Mouse (Mus musculus) hindbrain, embryonic 14.5 days (tissue): Measurements from ENCODE around the gene Cxcr6. TPM values are rescaled to one million over a fixed set of nuclear protein-coding genes. Genes with fewer than 3 reads are reported as not detected.

Experiments
- ATAC-seq: fragments of 200-750 bp; cut with Nextera tagmentation; 2 replicates; pipeline ENCODE4 v1.8.0; 2017; ENCODE audit warnings: moderate number of reproducible peaks, mild to moderate bottlenecking, moderate TSS enrichment, moderate library complexity; ENCODE audit not compliant: low FRiP score
- DNase-seq: peaks from one replicate; pipeline ENCODE4 v3.0.0-alpha.2; 2015; ENCODE audit warnings: low spot score
- H3K27ac ChIP-seq: fragments of 300-500 bp; sonication (generic); 2 replicates; pipeline ENCODE4 v1.5.1; 2014; ENCODE audit warnings: mild to moderate bottlenecking, moderate library complexity
- H3K27me3 ChIP-seq: fragments of 300-500 bp; sonication (generic); 2 replicates; pipeline ENCODE4 v1.6.1; 2014; ENCODE audit warnings: mild to moderate bottlenecking, low read length, mixed read lengths; ENCODE audit not compliant: control insufficient read depth, insufficient read depth
- H3K36me3 ChIP-seq: fragments of 300-500 bp; sonication (generic); replicated peaks from 2 replicates; pipeline ENCODE4 v1.6.1; 2014; ENCODE audit not compliant: control insufficient read depth, insufficient read depth
- H3K4me1 ChIP-seq: fragments of 300-500 bp; sonication (generic); replicated peaks from 2 replicates; pipeline ENCODE4 v1.6.1; 2014; ENCODE audit warnings: antibody characterized with exemption, low read length, mixed read lengths; ENCODE audit not compliant: control insufficient read depth, insufficient read depth
- H3K4me2 ChIP-seq: fragments of 300-500 bp; sonication (generic); replicated peaks from 2 replicates; pipeline ENCODE4 v1.6.1; 2014; ENCODE audit warnings: mild to moderate bottlenecking, moderate library complexity
- H3K4me3 ChIP-seq: fragments of 300-500 bp; sonication (generic); replicated peaks from 2 replicates; pipeline ENCODE4 v1.5.1; 2014; ENCODE audit warnings: mild to moderate bottlenecking, low read length
- H3K9ac ChIP-seq: fragments of 300-500 bp; sonication (generic); 2 replicates; pipeline ENCODE4 v1.6.1; 2014
- H3K9me3 ChIP-seq: fragments of 300-500 bp; sonication (generic); 2 replicates; pipeline ENCODE4 v1.6.1; 2016; ENCODE audit warnings: low read length; ENCODE audit not compliant: control insufficient read depth
- WGBS: fragments of 180-500 bp; shearing (Covaris S2); extraction: QIAGEN DNeasy Blood & Tissue Kit; methylation state at CpG from one replicate; pipeline ENCODE4 v1.1.7; 2014; 5-methylcytosine and 5-hydroxymethylcytosine counted together
- polyA plus RNA-seq: library from polyadenylated mRNA; unstranded; fragments of >200 nt; fragmentation: Nextera tagmentation; extraction: Ambion mirVana; gene quantifications from 2 replicates; pipeline ENCODE4 v1.2.1, GENCODE M21; 2014

Gene Cxcr6
- polyA plus RNA-seq, 1 experiment from 2014 or later = 0.23 TPM

- no peak overlapping the region for H3K27ac ChIP-seq
- DNase-seq = no peak
- no peaks in the 10 kb centered on the region for H3K27me3 ChIP-seq
- H3K9ac ChIP-seq = no peak overlapping the region
- ATAC-seq = no peak
- H3K4me2 ChIP-seq = no peak overlapping the region
- H3K4me1 ChIP-seq = no peaks in the 10 kb centered on the region
- 82% methylated on average over 3 of the region's 3 CpGs for WGBS
- no peaks in the 10 kb centered on the region for H3K9me3 ChIP-seq
- no peak overlapping the region for H3K4me3 ChIP-seq
- H3K36me3 ChIP-seq = peaks cover 3% of the 10 kb centered on the region
Observed at GRCm38 (mm10) chr9:123845120-123845519, 38.8 kb downstream of the Cxcr6 start.

GRCm38 (mm10) chr9:123846490-123846889 is 40.2 kb downstream of the Cxcr6 start:
- no peak for ATAC-seq
- no peaks in the 10 kb centered on the region for H3K36me3 ChIP-seq
- 91% methylated on average over 1 of the region's 1 CpGs for WGBS

GRCm38 (mm10) chr9:123849976-123850695 is 43.9 kb downstream of the Cxcr6 start:
- no peaks in the 10 kb centered on the region for H3K36me3 ChIP-seq
- ATAC-seq = no peak
- no peak overlapping the region; the same call in 1 of the 2 replicates for H3K27ac ChIP-seq
- DNase-seq = no peak
- H3K27me3 ChIP-seq = no peaks in the 10 kb centered on the region
- WGBS = 86% methylated on average over 2 of the region's 2 CpGs
- peak overlapping the region; percentile 73 for H3K4me2 ChIP-seq
- no peaks in the 10 kb centered on the region for H3K9me3 ChIP-seq
- peak overlapping the region; percentile 66; the same call in 1 of the 2 replicates for H3K4me3 ChIP-seq
- no peak overlapping the region for H3K9ac ChIP-seq
- H3K4me1 ChIP-seq = peaks cover 11% of the 10 kb centered on the region

More at GRCm38 (mm10) chr9:123846490-123846889, 40.2 kb downstream of the Cxcr6 start:
- H3K4me1 ChIP-seq = peaks cover 7% of the 10 kb centered on the region; the same call in 1 of the 2 replicates
- no peak overlapping the region for H3K4me3 ChIP-seq
- no peak overlapping the region for H3K27ac ChIP-seq
- H3K9me3 ChIP-seq = no peaks in the 10 kb centered on the region
- no peak overlapping the region for H3K9ac ChIP-seq
- H3K4me2 ChIP-seq = no peak overlapping the region
- no peaks in the 10 kb centered on the region for H3K27me3 ChIP-seq
- DNase-seq = no peak

- Histone ChIP-seq H3K9me3 (no peaks in the 10 kb centered on the region), H3K4me1 (peaks cover 11% of the 10 kb centered on the region), H3K27ac (peak overlapping the region; percentile 51; the same call in 1 of the 2 replicates), H3K9ac (0 out of 2 replicates have a peak overlapping the region, but pooled peaks have one; percentile 67), H3K4me2 (peak overlapping the region; percentile 73), H3K27me3 (no peaks in the 10 kb centered on the region), H3K4me3 (peak overlapping the region; percentile 66), H3K36me3 (no peaks in the 10 kb centered on the region)
- DNase-seq = no peak
- 16% methylated on average over 2 of the region's 2 CpGs for WGBS
- ATAC-seq = no peak
Observed at GRCm38 (mm10) chr9:123850705-123851061, 44.4 kb downstream of the Cxcr6 start.

- H3K9me3 ChIP-seq = no peaks in the 10 kb centered on the region
- WGBS = under 1% methylated on average over 27 of the region's 27 CpGs
- H3K9ac ChIP-seq = peak overlapping the region; percentile 67
- H3K27me3 ChIP-seq = no peaks in the 10 kb centered on the region
- peak overlapping the region; percentile 73 for H3K4me2 ChIP-seq
- peaks cover 11% of the 10 kb centered on the region for H3K4me1 ChIP-seq
- H3K4me3 ChIP-seq = peak overlapping the region; percentile 66
- no peaks in the 10 kb centered on the region for H3K36me3 ChIP-seq
- DNase-seq (peak; percentile 33), ATAC-seq (peak; percentile 75)
- peak overlapping the region; percentile 74 for H3K27ac ChIP-seq
Observed at GRCm38 (mm10) chr9:123851062-123851712, 44.9 kb downstream of the Cxcr6 start.

GRCm38 (mm10) chr9:123851713-123852448 is 45.6 kb downstream of the Cxcr6 start, which contains the start of gene Fyco1:
Gene Fyco1, minus strand, starts transcription at chr9:123851899.
- Histone ChIP-seq H3K4me1 (peaks cover 11% of the 10 kb centered on the region), H3K36me3 (no peaks in the 10 kb centered on the region), H3K4me3 (peak within 1 kb of the TSS; percentile 66), H3K27ac (peak within 1 kb of the TSS; percentile 74), H3K9ac (peak within 1 kb of the TSS; percentile 67), H3K9me3 (no peaks in the 10 kb centered on the region), H3K27me3 (no peaks in the 10 kb centered on the region), H3K4me2 (peak within 1 kb of the TSS; percentile 73)
- WGBS = under 1% methylated on average over 47 of the region's 47 CpGs
- DNase-seq (peak; percentile 95), ATAC-seq (peak; percentile 98)

- Histone ChIP-seq H3K27me3 (no peaks in the 10 kb centered on the region), H3K9ac (peak overlapping the region; percentile 58), H3K4me3 (peak overlapping the region; percentile 31), H3K9me3 (no peaks in the 10 kb centered on the region), H3K36me3 (no peaks in the 10 kb centered on the region), H3K4me1 (peaks cover 11% of the 10 kb centered on the region), H3K27ac (peak overlapping the region; percentile 69), H3K4me2 (peak overlapping the region; percentile 58)
- 68% methylated on average over 5 of the region's 5 CpGs for WGBS
- ATAC-seq (peak; percentile 17; the same call in 1 of the 2 replicates), DNase-seq (no peak)
Observed at GRCm38 (mm10) chr9:123852449-123853390, 46.4 kb downstream of the Cxcr6 start.

- 92% methylated on average over 2 of the region's 2 CpGs for WGBS
- Histone ChIP-seq H3K36me3 (no peaks in the 10 kb centered on the region), H3K9ac (no peak overlapping the region), H3K27ac (no peak overlapping the region), H3K9me3 (no peaks in the 10 kb centered on the region), H3K4me2 (no peak overlapping the region), H3K4me1 (peaks cover 5% of the 10 kb centered on the region), H3K4me3 (no peak overlapping the region), H3K27me3 (no peaks in the 10 kb centered on the region)
- ATAC-seq (no peak), DNase-seq (no peak)
Observed at GRCm38 (mm10) chr9:123856836-123857235, 50.6 kb downstream of the Cxcr6 start.
